Mouse (Mus musculus) c-Kit-negative CD71-positive TER-119-positive erythroid progenitor cells, embryonic 14.5 days (primary cell): ENCODE data around the gene St8sia1.

ENCODE experiments used
- DNase-seq: peaks from one replicate; pipeline ENCODE4 v3.0.0-alpha.2; 2013; ENCODE audit warnings: low read depth, low spot score

St8sia1 gene

DNA sequence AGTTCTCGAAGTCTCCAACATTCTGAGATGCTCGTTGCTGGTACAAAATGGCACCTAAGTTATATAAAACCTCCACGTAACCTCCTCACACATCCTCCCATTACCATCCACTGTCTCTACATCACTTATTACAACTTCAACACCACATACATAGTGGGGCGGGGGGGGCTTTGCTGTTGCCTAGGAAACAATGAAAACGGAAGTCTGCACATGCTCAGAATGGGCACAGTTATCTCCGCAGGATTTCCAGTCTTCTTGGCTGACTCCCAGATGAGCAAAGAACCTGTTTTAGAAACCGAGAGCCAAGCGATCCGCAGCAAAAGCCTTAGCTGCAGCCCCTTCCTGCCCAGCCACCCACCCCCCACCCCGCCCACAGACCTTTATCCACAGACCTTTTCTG is 174.5 kb downstream of the St8sia1 start:
- DNase-seq: no peak

DNA sequence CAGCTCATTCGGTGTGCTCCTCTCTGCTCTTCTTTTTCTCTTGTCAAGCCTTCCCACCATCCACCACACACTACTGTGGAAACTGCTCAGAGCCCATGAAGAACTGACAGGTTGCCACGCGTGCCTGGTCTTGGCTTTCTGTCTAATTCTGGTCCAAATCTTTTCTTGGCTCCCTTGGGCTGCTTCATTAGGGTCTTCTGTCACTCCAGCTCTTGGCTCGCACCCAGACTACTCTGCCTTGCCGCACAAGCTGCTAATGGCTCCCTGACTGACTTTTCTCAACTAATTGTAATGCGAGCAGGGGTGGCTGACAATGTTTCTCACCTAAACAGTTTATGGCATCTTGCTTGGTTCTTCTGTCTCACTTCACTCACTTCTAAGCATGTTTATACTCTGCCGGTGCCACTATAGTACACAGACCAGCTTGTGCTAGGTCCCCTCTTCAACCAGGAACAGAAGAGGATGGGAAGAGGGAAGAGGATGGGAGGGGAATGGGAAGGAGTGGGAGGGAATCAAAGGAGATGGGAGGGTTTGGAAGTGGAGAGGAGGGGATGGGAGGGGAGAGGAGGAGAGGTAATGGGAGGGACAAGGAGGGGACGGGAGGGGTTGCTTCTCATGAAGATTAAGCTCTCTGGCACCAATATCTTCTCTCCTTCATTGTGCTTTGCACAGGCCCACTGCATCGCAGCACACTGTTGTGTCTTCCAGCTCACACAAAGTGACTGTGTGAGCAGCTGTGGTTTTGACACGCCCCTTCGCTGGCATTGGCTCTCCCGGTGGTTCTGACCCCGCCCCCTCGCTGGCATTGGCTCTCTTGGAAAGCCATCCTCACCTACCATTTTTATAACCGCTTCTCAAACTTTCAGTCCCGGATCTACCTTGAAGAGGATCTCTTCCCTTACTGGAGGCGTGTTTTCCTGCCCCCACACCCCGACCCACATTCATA is 175.9 kb downstream of the St8sia1 start:
- DNase-seq: no peak

DNA sequence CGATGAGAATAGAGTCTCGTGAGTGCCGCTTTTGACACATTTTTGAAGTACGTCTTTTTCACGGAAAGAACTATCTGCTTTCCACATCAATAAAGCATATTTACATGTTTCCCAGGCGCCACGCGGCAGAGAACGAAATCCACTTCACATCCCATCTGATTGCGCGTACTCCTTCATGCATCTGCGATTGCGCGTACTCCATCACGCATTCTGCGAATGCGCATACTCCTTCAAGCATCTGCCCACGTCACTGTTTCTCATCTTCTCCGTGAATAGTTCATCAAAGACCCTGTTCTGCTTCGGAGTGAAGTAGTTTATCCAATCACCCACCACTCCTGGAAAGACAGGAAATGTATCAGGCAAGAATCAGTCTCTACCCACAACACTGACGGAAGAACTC is 178.1 kb downstream of the St8sia1 start:
- no peak for DNase-seq

DNA sequence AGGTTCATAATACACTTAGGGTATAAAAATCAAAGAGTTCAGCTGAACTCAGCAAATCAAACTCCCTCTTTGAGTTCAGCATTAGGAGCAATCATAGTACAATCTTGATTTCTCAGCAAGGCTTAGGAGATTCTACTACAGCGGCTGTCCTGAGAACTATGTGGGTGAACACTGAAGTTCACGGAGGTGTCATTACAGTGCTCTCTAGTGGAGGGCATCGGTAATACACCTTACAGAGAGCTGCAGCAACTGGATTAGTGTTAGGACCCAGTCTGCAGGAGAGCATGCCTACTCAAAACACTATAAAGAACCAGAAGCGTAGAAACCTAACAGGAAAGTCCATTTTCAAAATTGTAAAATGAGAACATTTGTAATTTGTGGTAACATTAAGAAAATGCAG is 178.9 kb downstream of the St8sia1 start:
- DNase-seq: peak; percentile 47

DNA sequence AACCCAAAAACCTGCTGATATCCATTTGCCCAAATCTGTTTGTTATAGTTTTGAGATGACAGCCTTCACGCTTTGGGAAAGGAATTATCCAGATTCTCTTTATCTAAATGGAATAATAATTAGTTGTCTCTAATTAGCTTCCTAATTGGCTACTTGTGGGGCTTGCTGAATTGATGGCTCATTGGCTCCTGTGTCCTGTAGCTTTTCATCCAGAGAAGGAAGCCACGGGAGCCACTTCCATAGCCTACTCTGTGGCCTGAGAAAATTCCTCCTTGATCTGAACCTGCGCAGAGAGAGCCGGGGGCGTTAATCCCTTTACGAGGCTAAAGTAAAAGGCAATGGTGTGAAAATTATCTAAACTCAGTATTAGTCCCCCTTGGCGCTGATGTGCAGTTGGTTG is 183.0 kb downstream of the St8sia1 start:
- DNase-seq: no peak

DNA sequence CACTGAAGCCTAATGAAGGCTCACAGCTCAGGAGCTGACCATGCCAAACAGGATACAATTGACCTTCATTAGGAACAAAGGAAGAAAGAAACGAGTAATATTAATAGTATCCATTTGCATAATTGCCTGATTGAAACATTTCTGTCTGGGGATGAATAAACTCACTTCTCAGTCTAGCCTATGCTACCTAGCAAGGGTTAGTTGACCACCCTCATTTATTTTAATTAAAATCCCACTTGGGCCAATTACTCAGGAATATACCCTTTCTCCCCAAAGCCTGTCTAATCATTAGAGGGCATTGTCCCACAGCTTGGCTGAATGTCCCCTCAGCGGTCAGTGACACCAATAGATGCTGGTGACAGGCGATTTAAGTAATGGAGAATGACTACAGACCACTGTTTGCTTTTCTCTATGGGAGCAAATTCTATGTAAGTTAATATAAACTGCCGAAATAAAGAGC is 183.6 kb downstream of the St8sia1 start:
- no peak for DNase-seq

DNA sequence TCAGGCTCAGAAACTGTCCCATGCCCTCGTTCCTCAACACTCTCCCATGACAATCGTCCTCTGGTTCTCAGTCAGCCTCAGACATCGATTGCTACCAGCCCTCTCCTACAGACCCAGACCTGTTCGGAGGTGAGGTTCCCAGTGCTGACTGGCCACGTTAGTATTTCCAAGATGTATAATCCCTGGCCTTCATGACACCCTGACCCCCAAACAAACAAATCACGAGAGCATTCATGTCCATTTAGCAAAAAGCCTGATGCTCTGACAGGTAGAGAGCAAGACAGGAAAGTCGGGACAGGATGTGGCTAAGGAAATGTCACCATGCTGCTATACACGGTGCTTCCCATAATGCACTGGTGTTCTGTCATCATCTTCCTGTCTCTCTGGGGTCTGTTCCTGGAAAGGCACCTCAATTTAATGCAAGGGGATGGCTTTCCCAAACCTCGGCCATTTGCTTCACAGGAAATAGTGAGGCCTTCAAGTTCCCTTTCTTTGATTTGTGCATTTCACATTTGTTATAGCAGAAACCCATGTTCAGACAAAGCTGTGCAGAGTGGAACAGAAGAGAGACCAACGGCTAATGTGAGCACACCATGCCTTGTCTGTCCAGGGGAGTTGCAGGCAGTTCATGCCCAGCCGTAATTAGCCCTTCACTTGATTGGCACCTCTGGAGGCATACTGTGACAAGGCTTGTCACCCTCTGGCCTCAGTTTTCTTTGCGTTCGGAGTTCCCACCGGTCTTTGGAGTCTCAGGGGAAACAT is 184.3 kb downstream of the St8sia1 start:
- DNase-seq: no peak

DNA sequence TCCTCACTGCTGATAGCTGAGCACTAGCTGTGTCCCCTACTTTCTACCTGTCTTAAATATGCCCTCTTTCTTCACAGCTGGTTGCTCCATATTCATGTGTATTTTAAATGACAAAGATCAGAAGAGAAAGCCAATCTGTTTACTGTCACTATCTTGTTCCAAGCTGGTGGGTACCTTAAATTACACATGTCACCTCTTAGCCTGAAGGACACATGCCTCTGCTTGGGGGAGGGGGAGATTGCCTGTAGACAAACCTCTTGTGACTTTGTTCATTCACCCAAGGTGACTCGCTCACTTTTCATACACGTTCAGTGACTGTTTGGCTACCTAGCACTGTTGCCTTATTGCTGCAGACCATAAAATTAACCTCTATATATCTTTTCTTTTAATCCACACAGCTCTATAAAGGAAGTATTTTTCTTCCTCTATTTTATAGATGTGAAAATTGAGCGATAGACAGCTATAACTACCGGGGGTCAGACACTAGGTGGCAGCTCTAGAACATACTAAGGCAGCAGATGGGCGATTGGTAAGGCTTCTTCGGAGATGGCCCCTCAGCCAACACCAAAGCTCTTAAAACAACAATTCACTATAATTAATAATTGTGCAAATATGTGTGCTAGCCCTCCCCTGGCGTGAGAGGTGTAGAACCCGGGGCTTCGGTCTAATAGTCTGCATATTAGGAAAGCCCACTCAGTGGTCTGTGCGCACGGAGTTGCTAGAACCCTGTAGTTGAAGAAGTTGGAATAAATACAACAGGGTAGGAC is 185.0 kb downstream of the St8sia1 start:
- no peak for DNase-seq

DNA sequence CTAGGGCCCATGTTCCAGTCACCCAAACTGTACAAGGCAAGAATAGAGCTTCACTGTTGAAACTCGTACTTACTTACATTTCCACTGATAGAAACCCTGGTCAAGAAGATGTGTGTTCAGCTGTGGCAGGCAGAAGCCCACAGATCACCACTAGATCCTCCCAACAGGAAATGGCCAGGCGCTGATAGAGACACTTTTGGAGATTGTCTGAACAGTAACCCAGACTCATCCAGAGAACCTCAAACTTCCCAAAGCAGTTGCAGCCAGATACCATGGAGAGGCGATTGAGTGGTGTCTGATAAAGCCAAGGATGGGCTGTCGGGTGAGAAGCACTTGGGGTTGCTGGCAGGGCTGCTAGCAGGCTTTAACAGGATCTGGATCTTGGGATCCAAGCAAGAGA is 187.3 kb downstream of the St8sia1 start:
- no peak for DNase-seq

DNA sequence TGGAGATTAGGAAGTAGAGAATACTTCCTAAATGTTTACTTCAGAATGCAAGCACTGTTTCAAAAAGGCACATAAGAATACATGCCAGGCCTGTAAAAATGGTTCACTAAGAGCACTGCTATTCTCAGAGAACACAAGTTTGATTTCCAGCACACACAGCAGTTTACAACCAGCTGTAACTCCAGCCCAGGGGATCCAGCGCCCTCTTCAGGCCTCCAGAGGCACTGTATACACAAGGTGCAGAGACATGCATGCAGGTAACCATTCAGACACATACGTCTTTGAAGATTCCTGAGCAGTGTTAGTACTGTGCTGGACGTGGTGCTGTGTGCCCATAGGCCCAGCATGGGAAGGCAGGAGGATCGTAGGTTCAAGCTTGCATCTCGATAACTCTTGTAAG is 190.7 kb downstream of the St8sia1 start:
- DNase-seq: no peak

DNA sequence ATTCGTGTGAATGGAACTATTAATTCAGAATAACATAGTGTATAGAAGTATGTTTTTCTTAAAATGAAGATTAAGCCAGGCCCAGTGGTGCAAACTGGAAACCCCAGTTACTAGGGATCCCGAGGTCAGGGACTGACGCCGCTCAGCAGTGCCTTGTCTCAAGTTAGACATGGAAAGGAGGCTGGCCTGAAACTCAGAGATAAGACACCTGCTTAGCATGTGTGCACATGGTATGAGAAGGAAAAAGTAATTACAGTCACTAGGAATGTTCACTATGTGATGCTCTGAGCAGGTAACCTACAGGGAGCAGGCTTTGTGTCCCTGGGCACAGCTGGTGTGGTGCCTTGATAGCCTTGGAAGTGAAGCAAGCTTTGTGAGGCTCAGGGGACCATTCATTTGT is 192.6 kb downstream of the St8sia1 start:
- no peak for DNase-seq
